Mouse (Mus musculus) adrenal gland, adult 2 months (tissue): ENCODE measurements around the gene Cyp1a2. TPM values are rescaled to one million over a fixed set of nuclear protein-coding genes. Genes with fewer than 3 reads are reported as not detected.
A peak's percentile ranks its signal among the peaks of the same experiment; 100 is the strongest.

Experiments used
- DNase-seq: peaks from one replicate; pipeline ENCODE4 v3.0.0; 2021
- polyA plus RNA-seq: library from polyadenylated mRNA; depleted of rRNA; stranded (reverse); fragments of >200 nt; gene quantifications from 2 replicates; pipeline ENCODE4 v1.2.3, GENCODE M21; 2012
- total RNA-seq, 2 experiments: library from RNA; stranded (reverse); gene quantifications; 2 replicates each; pipeline ENCODE4 v1.2.3; 2021

The Cyp1a2 gene
- total and polyA plus RNA-seq, 3 experiments: 0.24 to 1.6 TPM; not detected in 1

DNA sequence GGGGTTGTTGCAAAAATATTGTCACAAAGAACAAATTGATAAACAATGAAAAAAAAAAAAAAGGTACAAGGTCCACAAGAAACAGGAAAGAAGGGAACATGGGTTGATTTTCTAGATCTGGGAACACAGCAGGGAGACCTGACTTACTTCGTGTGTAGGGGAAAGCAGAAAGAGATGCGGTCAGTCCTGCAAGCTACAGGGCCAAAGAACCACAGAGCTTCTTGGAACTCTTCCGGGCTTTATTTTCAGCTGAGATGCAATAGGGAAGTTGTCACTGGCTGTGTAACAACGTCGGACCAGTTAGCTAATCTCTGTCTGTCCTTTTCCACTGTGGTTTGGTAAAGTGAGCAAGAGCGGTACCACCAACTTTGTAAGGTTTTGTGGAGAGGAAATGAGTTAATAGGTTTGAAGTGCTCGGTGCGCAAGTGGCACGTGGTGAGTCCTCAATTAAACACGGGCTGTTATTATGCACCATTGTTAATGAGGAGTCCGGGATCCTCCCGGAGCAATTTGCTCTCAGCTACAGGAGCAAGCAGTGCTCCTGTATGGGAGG, 36.9 kb downstream of the Cyp1a2 start:
- DNase-seq: no peak

DNA sequence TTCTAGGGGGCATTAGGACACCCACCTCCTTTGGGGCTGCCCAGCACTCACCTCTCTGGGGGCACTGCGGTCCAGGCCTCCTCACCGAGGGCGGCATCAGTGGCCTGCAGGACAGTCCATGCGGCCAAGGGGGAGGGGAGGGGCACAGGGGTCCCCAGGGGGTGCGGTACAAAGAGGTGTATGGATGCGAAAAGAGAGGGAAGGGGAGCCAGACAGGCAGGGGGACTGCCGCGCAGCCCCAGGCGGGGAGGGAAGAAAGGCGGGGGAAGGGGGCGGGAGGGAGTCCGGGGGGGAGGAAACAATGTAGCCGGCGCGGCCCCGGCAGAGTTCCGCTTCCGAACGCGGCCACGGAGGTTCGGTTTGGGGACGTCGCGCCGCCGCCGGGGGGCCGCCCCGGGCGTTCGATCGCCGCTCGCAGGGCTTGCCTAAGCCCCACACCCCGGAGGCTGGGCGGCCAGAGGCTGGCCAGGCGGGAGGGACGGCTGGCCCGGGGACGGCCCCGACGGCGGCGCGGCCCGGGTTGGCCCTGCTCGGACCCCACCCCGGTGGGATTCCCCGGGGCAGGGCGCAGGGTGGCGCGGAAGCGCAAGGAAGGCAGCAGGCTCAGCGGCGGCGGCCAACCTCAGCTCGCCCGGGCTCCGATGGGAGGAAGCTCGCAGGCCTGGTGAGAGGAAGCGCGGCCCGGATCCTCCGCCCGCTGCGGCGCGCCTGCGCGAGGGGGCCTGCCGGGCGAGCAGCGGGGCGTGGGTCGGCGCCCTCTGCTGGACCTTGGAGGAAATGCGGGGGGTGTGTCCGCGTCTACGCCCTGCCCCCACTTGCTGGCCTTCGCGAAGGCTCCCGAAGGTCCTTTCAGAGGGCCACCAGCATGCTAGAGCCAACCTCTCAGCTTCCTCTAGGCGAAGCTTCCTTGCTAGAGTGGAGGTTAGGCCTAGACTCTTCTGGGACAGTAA, 38.3 kb downstream of the Cyp1a2 start:
- DNase-seq: peak; percentile 98

DNA sequence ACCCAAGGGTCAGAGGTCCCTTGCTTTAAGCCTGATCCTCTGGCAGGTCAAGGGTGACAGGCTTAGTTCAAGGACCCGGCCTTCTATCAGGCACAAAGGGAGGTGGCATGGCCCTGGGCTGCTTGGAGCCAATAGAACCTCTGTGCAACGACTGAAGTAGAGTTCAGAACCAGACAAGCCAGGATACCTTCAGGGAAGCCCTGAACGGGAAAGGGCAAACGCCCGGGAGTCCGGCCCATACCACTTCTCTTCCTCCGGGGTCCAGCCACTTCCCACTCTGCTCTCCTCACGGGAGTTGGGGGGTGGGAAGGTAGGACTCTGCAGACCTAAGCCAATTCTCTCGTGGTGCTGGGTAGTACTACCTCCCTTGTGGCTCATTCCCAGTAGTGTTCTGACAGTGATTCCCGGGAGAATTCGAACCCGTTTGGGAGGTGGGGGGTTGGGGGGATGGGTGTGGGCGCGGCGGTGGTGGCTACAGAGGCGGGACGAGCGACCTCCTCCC, 39.0 kb downstream of the Cyp1a2 start:
- peak; percentile 70 for DNase-seq

DNA sequence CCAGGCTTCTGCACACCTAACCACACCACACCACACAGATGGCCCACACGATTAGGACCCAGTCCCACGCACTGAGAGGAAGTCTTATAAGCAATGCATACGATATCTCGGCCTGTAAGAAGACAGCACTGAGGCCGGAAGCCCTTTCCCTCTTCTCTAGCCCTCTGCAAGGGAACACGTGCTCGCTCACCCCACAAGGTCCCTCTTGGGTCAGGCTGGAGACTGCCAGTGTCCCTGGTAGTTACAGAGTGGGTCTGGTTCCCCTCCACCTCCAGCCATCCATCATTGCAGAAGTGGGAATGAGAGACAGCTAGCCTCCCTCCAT, 39.7 kb downstream of the Cyp1a2 start:
- no peak for DNase-seq

DNA sequence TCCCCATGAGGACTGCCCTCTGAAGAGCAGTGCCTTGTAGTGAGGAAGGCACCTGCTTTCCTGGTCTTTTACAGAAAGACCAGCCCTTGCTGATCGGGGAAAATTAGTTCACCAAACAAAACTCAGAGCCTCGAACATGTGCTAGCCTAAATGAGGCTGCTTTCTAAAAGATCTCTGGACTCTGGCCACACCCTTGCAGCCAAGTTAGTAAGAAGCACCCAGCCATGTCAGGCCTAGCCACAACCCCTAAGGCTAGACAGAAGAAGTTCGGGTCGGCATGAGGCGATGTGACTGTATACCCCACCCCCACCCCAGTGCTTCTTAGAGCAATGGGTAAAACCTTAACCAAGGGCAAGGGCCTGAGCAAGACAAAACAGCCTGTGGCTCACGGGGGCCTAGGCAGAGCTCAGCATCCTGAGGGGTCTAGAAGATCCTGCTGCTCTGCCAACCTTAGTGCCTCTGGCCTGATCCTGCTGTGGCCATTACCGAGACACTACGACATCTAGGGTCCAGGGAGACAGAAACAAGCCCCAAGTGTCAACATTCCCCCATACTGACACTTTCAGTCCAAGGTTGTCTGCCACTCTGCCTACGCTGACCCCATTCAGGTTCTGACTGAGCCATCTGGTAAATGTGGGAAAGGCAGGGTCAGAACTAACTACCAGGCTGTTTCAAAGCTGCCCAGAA, 40.2 kb downstream of the Cyp1a2 start:
- DNase-seq: no peak

DNA sequence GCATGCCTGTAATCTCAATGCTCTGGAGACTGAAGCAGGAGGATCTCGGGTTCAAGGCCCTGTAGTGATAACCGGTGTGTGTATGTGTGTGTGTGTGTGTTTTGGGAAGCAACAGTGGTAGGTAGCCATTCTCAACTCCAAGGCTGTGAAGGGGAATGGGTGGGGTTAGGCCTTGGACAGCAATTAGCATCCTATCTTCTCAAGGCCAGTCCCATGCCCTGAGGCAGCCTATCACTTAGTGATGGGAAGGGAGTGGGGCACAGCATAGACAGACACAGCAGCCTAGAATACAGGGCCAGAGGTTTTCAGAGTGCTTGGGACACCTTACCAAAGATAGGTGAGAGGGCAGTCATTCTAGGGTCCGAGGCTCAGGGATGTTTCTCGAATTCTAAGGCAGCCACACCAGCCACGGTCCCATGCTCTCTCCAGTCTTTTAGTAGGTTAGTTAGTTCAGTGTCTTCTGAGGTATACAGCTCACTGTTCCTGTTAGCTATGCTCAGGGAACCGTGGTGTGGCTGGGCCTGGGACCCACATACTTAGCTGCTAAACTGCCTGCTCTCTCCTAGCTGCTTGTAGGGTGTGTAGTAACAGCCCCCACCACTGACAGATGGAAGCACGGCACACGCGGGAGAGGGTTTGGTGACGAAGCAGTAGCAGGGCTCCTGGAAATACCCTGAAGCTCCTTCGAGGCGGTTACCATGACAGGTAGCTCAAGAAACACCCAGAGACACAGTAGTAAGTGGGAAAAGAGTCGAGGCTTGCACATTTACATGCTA, 41.5 kb downstream of the Cyp1a2 start:
- DNase-seq: no peak

DNA sequence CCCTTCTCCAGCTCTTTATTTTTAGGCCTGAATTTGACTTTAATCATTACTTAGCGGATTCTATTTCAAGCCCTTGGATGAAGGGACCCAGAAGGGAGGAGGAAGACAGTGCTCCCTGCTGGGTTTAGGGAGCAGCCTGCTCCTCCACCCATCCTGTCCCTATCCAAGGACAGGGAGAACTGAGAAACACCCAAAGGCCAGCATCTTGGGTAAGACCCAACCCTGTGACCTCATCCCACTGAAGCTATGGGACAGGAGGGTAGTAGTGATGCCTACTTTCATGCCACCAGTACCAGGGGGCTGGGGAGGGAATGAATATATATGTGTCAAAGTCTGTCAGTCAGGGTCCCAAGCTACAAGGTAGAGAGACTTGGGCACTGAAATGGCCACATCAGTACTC, 42.5 kb downstream of the Cyp1a2 start:
- DNase-seq: peak; percentile 62

DNA sequence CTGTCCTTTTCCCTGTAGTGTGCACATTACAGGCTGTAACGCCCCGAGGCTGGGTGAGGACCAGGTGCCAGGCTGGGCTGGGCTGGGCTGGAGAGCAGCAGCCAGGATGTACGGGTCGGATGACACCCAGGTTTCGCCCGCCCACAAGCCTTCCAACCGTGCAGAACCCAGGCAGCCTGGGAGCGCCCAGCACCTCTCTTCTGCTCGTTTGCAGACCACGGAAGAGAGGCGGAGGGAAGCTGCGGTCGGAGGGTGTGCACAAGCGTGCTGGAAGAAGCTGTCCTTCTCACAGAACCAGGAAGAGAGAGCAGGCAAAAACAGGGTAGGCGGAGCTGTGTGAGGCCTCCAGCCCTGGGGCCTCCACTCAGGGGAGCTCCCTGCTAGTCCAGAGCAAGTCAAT, 43.1 kb downstream of the Cyp1a2 start:
- peak; percentile 55 for DNase-seq

DNA sequence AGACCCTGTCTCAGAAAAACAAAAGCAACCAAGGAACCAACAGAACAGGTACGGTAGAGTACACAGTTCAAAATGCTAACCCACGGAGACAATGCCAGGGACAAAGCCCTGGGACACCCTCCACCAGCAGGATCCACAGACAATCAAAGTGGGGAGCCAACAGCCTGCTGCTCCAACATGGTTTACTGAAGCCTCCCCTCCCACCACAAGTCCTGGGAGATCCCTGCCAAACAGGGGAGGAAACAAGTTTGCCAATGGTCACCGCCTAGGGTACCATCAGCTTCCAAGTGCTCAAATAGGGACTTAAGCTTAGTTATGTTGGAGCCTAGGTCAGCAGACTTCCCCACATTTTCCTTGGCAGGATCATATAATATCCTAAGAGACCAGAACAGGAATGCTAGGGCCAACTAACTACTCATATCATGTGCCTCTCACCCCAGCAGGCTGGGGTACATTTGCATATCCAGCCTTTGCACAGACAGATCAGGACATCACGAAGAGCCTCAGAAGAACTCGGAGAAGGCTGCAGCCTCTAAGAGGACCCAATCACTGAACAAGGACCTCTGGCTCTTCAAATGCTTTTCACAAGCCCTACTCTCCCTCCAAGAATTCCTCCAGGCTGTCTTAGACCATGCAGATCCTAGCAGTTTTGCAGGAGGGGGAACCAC, 43.7 kb downstream of the Cyp1a2 start:
- DNase-seq: no peak

DNA sequence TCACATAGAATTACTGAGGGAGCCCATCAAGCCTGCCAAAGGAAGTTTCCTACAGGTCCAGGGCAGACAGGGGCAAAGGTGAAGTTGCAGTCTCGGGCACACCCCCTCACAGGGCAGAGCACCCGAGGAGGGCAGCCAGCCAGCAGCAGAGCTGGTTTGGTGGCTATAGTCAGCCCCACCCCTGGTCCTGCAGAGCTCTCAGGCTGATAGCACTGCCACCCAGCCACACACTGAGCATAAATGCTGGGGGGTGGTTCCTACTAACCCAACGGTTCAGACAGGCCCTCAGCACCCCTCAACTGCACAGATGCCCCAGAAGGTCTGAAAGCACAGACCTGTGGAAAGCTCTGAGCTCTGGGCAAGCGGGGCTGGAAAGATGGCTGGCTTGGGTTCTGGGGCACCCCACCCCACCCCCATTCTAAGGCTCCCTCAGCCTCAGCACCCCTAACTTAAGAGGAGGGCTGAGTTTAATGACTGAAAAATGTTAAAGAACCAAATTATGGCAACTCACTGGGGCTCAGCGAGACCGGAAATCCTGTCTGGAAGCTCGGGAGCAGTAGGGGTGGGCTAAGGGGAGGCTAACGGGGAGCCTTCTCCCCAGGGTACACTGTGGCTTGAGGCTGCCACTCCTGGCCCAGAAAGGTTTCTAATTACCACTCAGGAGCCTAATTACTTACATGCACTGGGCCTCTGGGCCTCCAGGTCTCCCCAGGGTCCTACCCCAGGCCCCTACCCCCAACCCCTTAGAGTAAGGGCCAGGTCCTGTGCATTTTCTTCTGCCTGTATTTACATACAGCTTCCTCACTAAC, 44.6 kb downstream of the Cyp1a2 start:
- DNase-seq: peak; percentile 64

DNA sequence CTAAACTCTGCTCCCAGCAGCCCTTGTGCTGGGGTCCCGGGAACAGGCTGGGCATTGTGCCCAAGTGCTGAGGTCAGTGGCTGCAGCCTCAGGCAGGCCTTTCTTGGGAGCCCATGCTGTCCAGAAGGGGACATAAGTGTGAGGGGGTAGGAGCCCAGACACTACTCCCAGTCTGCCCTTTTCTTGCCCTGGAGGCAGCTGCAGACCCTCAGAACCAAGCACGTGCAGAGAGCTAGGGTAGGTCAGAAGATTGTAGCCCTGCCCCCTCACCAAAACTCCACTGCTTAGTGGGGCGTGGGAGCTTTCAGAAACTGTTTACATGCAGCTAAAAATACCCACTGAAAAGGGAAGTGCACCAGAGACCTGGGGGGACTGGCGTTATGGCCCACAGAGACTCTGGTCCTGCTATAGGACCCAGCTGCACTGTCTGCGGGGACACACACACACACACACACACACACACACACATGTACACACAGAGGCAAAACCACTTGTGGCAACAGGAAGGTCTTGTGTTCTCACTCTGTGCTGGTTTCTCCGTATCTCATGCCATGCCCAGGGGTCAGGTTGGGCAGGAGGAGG, 45.7 kb downstream of the Cyp1a2 start:
- peak; percentile 61 for DNase-seq

DNA sequence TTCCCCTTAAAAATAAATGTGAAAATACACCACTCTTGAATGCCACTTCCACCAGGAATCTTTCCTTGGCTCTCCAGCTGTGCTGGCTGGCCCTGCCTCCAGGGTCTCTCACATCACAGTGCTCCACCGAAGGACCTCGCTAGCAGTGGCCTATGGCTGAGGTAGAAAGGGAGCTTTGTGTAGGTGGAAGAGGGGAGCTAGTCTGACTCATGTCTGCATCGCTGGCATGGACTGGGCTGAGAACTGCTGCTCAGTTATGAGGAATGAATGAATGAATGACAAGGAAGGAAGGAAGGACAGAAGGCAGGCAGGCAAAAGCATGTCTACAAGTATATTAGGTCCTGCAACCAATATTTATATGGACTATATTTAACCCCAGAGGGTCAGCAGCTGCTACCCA, 46.2 kb downstream of the Cyp1a2 start:
- DNase-seq: no peak

DNA sequence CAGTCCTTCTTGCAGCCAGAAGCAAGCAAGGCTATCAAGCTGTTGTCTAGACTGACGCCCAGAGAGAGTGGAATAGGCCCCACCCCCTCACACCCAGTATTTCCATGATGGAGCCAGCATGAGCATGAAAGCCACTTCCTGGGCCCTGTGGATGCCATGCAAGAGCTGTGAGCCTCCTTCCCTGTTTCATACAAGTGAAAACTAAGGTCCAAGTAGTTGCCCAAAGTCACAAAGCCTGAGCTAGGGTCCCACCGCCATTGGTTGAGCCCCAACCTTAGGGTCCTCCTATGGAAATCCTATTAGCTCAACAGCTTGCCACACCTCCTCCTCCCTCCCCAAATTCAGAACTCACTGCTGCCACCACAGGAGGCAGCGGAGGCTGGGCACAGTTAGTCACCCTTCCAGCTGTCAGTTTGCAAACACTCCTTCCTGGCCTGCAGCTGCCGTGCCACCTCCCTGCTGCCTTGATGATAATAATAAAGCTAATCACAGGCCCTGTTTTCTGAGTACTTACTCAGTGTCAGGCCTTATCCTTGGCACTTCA, 50.0 kb downstream of the Cyp1a2 start:
- peak; percentile 53 for DNase-seq

DNA sequence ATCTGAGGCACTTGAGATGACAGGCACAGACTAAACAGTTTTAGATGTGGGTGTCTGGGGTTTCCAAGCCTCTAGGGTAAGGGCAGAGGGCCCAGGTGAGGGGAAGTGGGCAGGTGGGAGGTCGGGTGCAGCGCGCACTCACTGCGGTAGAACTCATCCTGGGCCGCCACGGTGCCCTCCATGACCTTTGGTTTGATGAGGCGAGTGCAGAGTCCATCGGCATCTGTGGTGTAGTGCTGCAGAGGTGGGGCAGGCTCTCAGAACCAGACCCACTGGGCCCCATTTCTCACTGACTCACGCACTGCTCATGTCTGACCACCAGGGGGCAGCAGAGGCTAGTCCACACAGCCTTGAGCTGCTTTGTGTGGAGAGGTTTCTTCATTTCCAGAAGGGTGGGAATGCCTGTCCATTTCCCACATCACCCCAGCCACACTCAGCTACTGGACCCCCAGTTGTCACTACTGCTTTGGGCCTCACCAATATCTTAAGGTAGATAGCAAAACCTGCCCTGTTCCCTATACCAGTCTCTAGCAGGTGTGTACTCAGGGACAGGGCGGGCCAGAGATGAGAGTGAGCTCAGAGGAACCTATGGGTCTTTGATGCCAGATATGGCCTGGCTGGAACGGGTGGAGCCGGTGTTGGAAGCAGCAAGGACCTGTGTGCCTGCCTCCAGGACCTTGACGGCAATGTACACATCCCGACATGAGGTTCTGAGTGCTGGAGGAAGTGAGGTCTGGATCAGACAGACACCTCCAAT, 54.2 kb downstream of the Cyp1a2 start:
- DNase-seq: peak; percentile 76

DNA sequence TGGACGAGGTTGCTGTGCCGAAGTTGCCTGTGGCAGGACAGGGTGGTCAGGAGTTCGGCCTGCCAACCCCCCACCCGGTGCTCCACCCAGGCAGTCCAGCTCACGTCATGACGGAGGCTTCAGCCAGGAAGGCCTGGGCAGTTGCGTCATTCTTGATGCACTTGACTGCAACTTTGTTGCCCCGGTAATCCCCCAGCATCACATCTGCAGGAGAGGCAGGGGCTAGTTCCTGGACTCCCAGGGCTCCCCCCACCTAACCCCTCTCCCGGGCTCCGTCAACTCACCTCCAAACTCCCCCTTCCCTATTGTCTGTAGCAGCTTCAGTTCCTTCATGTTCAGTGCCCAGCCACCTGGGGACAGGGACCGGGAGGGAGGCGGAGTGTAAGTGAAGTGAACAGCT, 54.8 kb downstream of the Cyp1a2 start:
- no peak for DNase-seq

DNA sequence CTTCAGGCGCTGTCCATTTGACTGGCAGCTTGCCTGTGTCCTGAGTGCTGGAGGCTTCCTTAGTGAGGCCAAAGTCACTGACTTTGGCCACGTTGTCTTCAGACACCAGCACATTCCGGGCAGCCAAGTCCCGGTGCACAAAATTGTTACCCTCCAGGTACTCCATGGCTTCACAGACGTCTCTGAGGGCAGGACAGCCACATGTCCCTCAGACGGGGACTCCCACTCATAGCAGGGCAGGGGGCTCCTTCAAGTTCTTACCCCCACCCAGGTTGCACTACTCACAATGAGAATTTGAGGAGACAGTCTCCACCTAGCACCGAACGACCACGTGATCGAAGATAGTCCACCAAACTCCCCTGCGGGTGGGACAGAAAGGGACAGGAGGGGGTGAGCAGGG, 55.6 kb downstream of the Cyp1a2 start:
- DNase-seq: no peak

DNA sequence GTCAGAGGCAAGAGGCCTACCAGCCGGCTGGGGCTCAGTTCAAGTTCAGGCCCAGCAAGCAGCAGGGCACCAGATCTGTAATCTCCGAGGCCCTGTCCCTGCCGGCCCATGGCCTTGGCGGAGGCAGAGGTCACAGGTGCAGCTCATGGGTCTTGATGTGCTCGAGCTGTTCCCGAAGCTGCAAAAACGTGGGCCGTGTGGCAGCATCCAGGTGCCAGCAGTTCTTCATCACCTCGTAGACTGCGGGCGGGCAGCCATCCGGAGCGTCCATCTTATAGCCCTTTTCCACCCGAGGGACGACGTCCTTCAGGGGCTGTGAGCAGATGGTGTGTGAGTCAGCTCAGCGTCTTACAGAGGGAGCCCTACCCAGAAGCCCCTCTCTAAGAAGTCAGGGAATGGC, 56.3 kb downstream of the Cyp1a2 start:
- no peak for DNase-seq
